Mouse (Mus musculus): ENCODE data around the gene Tyw3. TPM values are rescaled to one million over a fixed set of nuclear protein-coding genes. Genes with fewer than 3 reads are reported as not detected.

Gene Tyw3
- total RNA-seq, 2 experiments from 2014 or later: 12.0 to 14.9 TPM

DNA sequence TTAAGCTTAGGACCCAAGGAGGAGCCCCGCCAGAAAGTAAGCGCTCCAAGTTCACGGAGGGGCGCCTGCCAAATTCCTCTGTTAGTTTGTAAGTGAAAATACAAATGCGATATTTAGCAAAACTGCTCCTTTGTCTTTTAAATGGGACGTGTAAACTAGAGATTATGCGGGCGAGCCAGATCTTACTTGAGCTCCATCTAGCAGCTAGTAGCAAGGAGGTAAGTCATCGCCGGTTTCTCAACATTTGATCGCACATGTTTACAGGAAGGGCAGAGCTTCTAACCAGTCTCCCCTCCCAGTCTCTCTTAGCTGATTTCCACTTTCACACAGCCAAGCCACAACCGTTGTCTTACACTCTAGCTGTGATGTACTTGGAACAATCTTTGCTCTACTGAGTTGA is 26.1 kb downstream of the Tyw3 start:
- DNase-seq (ENCODE audit: low spot score in 2 of 2): peak in 1 of 2 experiments; percentile 4
- intact Hi-C loops (cut with DNase I): loop anchor here (5.0 kb wide), 1 partner anchor 608 kb away; no protein-coding TSS in a partner anchor

DNA sequence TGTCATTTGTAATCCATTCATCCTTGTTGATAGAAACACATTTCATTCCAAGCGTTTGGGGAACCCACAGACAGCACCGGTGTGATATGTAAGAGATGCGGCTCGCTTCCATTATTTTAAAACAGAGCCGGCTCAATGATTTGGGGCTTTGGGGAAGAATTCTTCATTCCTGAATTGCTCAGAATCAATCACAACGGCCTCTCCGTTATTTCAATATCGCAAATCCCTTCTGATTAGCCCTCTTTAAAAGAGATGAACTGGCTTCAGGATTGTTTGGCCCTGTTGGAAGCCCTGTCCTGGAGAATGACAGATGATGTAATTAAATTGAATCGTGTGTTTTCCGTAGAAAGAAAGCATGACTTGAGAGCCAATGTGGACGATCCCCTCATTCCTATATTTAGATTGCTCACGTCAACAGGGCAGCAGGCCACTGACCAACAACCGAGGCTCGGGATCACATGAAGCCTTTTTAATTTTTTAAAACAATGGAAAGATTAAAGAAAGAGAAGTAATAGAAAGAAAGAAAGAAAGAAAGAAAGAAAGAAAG is 26.8 kb downstream of the Tyw3 start:
- no peak for DNase-seq (ENCODE audit: low spot score in 2 of 2)
- intact Hi-C loops (cut with DNase I): loop anchor here (5.0 kb wide), 1 partner anchor 608 kb away; no protein-coding TSS in a partner anchor

DNA sequence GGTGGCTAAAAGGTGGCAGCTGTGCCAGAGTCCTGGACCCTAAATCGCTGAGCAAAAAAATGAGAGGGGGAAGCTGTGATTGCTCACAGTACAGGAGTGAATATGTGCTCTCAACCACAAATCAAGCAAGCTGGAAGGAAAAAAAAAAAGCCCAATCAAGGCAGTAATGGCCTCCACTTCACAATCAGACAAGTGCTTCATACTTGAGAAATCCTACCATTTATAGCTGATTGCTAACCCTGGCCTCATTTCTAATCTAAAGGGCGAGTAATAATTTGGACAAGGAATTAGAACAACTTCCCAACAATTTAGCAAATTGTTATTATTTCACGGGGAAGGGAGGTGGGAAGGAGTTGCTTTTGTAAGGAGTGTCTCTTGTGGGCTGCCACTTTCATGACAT is 31.5 kb downstream of the Tyw3 start:
- intact Hi-C loops (cut with DNase I): no loop called here
- DNase-seq (ENCODE audit: low spot score in 2 of 2): no peak

DNA sequence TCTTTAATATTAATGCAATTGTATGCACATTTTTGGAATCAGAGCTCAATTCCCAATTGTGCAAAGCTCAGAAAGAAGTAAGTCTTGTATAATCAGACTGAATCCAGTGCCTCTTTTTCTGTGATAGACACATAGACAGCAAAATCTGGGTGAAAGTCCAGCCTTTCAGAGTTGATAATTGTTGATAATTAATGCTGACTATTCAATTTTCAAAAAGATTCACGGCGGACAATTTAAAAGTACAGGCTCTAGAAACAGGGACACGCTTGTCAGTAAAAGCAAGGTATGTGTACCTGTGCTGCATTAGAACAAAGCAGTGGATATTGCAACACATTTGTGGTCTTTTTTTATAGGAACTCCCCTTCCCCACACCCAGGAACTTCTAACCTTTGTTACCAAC is 34.7 kb downstream of the Tyw3 start:
- no peak for DNase-seq (ENCODE audit: low spot score in 2 of 2)
- intact Hi-C loops (cut with DNase I): no loop called here

DNA sequence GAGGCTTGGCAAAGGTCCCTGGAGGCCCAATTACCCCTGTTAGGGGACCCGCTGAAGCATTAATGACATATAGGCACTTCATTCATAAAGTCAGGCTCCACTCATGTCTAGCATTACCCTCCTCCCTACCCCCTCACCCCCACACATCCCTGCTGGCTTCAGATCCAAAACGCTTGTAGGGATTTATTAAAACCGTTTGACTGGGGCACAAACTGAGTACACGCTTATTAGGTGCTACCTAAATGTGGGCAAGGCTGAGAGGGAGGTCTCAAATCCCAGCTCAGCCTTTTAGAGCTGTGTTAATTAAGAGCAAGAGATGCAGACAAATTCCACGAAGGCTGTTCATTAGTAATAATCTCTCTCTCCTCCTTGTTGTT is 45.9 kb downstream of the Tyw3 start:
- intact Hi-C loops (cut with DNase I): no loop called here
- DNase-seq (ENCODE audit: low spot score in 2 of 2): no peak

DNA sequence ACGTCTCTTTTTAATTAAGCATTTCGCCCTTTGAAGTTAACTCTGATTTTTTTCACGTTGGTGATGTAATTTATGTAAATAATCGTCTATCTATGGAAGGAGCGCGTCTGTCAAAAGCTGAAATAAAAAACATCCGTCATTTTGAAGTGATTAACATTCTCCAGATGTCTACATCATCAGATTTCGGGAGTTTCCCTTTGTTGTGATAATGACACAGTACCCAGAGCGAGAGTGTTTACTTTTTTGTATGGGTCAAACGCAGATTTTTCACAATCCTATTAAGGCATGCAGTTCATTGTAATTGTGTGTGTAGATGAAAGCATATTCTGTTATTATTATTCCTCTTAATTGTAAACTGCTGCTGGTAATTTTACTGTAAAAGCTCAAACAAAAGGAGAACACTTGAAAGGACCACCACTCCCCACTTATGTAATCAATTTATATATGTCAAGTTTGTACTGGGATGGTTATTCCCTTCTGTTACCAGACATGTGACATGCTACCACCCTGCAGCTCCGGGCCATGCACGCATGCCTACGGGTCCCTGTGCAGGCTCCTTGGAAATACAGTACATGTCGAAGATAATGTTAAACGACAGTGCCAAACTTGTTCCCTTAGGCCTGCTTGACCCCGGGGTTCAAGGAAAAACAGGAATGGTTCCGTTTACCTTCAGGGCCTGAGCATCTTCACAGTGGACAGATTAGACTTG is 46.4 kb downstream of the Tyw3 start:
- no peak for DNase-seq (ENCODE audit: low spot score in 2 of 2)
- intact Hi-C loops (cut with DNase I): no loop called here

DNA sequence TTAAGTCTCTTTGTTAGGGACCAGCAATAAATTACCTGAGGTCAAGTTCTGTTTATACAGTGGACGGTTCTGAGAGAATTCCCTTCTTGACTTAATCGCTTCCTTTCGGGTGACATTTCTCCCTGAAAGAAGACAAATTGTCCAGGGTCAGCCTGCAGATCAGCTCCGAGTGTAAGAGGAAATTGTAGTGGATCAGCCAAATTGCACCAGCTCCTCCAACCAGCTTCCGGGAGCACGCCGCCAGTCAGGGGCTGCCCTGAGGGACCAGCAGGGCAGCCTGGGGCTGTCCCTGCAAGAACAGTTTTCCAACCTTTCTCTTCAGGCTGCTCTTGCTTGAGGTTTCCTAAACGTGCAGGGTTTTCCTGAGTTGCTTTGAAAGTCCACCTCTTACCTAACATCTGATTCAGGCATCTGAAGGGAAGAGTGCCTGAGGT is 48.0 kb downstream of the Tyw3 start:
- intact Hi-C loops (cut with DNase I): no loop called here
- no peak for DNase-seq (ENCODE audit: low spot score in 2 of 2)

DNA sequence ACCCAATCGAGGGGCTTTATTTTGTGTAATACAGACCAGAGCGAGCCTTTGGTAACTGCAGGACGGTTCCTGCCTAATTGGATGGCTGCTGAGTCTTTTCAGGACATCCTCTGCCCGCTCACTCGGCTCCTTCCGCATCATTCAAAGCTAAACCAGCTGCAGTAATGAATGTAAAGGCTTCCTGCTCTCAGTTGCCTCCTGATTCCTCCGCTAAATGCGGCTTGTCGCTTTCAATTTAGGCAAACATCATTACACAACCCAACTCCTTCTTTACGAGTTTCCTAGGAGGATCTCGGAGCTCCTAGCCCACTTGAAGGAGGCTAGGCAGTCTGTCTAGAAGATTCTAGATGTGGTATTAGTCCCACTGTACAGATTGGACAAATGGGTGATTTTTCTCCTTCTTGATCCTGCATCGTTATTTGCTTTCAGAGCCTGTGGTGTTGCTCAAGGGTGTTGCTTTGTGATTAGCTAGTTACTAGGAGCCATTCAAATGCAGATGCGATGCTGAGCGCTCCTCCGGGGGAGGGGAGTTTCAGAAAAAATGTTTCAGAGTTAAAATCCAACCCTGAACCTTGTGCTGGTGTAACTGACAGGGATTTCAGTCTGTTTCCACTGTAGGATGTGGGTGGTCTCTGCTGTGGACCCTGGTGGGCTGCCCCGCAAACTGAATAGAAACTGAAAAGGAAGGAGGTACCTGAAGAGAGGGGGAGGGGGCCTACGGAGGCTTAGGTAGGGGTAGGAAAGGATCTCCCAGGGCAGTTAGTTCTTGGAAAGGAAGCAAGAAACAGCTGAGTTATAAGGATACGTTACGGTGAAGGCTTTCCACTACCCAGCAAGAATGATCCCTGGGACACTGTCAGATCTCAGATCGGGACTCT is 49.1 kb downstream of the Tyw3 start:
- peak; percentile 4 to 18 for DNase-seq (ENCODE audit: low spot score in 2 of 2)
- intact Hi-C loops (cut with DNase I): no loop called here

DNA sequence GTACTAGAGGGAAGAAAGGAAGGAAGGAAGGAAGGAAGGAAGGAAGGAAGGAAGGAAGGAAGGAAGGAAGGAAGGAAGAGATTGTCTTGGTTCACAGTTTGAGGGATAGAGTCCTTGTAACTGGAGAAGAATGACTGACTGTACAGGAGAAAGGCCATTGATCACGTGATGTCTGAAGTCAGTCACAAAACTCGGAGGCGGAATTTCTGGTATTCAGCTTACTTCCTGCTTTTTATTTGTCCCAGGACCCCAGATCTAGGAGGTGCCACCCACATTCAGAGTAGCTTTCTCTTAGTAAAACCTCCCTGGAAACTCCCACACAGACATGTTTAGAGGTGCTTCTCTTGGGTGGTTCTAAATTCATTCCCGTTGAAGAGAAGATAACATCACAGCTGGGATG is 50.7 kb downstream of the Tyw3 start:
- intact Hi-C loops (cut with DNase I): no loop called here
- DNase-seq (ENCODE audit: low spot score in 2 of 2): no peak

DNA sequence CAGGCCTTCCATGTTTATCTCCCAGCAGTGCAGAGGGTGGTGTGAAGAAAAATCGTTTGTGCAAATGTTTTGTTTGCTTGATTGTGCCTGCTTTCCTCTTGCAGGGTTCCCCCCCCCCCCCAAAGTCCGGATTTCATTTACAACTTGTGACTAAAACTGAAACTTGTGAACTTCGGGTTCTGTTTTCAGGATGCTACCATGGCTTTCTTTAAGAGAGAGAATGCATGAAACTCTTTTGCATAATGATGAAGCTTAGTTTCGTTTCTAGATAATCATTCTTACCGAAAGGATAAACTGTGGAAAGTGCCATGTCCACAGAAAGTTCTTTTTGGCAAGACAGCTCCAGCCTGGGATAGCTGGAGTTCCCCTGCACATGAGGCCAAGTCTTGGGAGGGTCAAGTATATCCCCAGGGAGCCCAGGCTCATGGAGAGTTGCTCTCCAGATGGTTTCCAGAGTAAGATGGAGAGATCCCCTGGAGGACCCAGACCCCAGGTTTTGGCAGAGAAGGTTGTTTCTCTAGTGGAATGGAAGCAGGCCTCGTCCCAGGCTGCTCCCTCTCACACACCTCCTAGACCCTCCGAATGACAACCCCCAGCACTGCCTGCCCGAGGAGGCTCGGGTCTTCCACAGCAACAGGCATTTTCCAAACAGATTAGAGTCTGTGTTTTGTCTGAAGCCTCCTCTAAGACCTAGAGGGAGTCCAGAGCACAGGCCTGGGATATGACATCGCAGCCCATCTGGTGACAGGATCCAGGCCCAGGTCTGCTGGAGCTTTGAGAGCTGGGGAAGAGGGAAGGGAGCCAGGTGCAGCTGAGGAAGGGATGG is 56.6 kb downstream of the Tyw3 start:
- DNase-seq (ENCODE audit: low spot score in 2 of 2): no peak
- intact Hi-C loops (cut with DNase I): no loop called here

DNA sequence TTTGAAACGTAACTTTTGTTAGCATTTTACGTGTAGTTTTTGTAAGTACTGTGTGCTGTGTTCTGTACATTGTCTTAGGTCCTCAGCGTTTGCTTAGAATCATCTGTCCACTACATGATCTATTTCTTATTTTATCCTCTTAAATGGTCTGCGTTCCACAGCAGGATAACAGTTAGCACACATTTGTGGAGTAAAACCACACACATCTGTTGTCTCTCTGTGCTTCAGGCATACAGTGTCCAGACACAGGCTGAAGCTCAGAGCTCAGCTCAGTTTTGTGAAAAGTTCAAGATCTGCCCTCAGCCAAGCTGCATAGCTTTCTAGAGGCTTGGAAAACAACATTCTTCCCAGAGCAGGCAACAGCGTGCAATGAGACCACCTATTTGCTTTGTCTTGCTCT is 60.8 kb downstream of the Tyw3 start:
- no peak for DNase-seq (ENCODE audit: low spot score in 2 of 2)
- intact Hi-C loops (cut with DNase I): no loop called here

DNA sequence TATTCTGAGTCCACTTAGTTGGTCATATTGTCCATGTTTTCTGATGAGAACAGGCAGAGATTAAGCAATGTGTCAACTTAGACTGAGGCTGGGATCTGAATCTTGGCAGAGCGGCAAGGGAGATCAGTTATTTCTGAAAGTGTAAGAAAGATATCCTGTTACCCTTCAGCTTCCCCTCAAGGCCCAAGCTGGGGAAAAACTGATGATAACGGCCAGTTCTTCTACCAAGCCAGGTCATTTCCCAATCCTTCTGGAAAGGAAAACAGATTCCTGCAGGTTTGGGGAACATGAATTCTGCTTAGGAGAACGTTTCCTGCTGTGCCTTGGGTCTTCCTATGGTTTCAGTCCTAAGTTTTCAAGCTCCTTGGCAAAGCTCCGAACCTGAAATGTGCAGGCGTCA is 63.7 kb downstream of the Tyw3 start:
- intact Hi-C loops (cut with DNase I): no loop called here
- no peak for DNase-seq (ENCODE audit: low spot score in 2 of 2)

DNA sequence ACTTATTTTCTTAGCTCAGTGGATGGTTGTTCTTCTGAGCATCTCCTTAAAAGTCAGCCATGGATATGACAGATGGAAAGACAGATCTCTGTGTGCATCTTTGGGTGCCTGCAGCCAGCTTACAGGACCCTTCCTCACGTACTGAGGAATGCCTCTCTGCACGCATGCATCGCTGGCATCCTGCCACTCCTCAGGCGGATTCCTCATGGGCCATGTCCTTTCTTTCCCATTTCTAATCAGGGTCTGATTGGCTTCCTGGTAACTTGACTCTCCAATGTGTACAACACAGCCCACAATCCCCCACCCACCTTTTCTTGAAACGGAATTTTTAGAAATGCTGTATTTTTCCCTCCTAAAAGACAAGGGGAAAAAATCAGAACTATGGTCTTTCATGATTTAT is 67.9 kb downstream of the Tyw3 start:
- DNase-seq (ENCODE audit: low spot score in 2 of 2): no peak
- intact Hi-C loops (cut with DNase I): no loop called here

DNA sequence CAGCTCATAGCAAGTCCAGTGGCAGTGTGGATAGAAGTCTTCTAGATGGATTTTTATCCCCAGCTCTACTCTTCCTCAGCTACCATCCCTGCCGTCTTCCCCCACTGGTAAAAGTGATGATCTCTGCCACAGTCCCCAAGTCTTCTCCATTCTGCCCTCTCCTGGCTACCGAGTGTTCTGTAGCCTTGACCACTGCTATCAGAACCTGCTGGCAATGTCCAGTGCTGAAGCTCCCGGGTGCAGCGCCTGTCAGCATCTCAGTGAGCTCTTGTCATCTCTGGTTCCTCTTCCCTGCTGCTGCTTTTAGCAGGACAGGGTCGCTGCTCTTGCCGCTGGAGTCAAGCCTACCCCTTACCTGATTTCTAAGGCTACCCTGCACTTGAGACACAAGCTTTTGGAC is 70.3 kb downstream of the Tyw3 start:
- DNase-seq (ENCODE audit: low spot score in 2 of 2): no peak
- intact Hi-C loops (cut with DNase I): no loop called here

Other genes starting within 250 kb of the Tyw3 start
- gene Cryz, start 393 bp downstream of the Tyw3 start, total RNA-seq (2021): 10 to 100 TPM; 19.2 TPM
- 10 to 100 TPM in 1 of 2 experiments, 1 to 10 TPM in 1; 8.4 to 10.3 TPM for gene Erich3, start 66.8 kb upstream of the Tyw3 start, total RNA-seq (2021)

Data from left cerebral cortex, postnatal 25 days (tissue).